Mouse (Mus musculus) spleen, adult 2 months (tissue): ENCODE measurements around the gene Thy1.

Experiments
- CTCF ChIP-seq: fragments of 200-500 bp; IDR thresholded peaks from 2 replicates; pipeline ENCODE4 v1.5.1; 2011; ENCODE audit warnings: mild to moderate bottlenecking, inconsistent platforms; ENCODE audit not compliant: insufficient read depth, insufficient read length, insufficient replicate concordance; ENCODE audit errors: extremely low read depth
- POLR2A ChIP-seq: fragments of 200-500 bp; IDR thresholded peaks from 2 replicates; pipeline ENCODE4 v1.6.1; 2011; ENCODE audit warnings: low read depth, low read length, inconsistent platforms

DNA sequence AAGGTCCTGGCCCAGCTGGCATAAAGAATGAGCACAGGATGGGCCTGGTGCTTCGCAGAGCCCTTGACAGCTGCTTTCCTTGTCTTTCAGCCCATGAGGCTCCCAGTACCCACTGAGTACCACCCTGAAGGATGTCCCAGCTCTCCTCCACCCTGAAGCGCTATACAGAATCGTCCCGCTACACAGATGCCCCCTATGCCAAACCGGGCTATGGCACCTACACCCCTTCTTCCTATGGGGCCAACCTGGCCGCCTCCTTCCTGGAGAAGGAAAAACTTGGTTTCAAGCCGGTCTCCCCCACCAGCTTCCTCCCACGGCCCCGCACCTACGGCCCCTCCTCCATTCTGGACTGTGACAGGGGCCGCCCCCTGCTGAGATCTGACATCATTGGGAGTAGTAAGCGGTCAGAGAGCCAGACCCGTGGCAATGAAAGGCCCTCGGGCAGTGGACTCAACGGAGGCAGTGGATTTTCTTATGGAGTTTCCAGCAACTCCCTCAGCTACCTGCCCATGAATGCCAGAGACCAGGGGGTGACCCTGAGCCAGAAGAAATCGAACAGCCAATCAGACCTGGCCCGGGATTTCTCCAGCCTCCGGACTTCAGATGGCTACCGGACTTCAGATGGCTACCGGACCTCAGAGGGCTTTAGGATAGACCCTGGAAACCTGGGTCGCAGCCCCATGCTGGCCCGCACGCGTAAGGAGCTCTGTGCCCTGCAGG, 32.3 kb downstream of the Thy1 start:
- TF ChIP-seq CTCF (no peak), POLR2A (no peak)
